Mouse (Mus musculus) limb, embryonic 14.5 days (tissue): ENCODE measurements around the gene Dand5. TPM values are rescaled to one million over a fixed set of nuclear protein-coding genes. Genes with fewer than 3 reads are reported as not detected.

ENCODE experiments used
- ATAC-seq: fragments of 200-750 bp; cut with Nextera tagmentation; 2 replicates; pipeline ENCODE4 v1.8.0; 2017; ENCODE audit warnings: low read depth, moderate number of reproducible peaks, moderate TSS enrichment; ENCODE audit not compliant: low FRiP score
- DNase-seq: peaks from one replicate; pipeline ENCODE4 v3.0.0-alpha.2; 2015; ENCODE audit warnings: low spot score
- H3K27ac ChIP-seq: fragments of 300-500 bp; sonication (generic); replicated peaks from 2 replicates; pipeline ENCODE4 v1.5.1; 2014; ENCODE audit warnings: low read depth, mild to moderate bottlenecking, low read length, moderate library complexity, mixed read lengths
- H3K27me3 ChIP-seq: fragments of 300-500 bp; sonication (generic); 2 replicates; pipeline ENCODE4 v1.6.1; 2014; ENCODE audit warnings: low read length, mixed read lengths; ENCODE audit not compliant: control insufficient read depth, insufficient read depth
- H3K36me3 ChIP-seq: fragments of 300-500 bp; sonication (generic); 2 replicates; pipeline ENCODE4 v1.6.1; 2014; ENCODE audit warnings: mild to moderate bottlenecking, low read length, moderate library complexity, mixed read lengths; ENCODE audit not compliant: control insufficient read depth, insufficient read depth
- H3K4me1 ChIP-seq: fragments of 300-500 bp; sonication (generic); 2 replicates; pipeline ENCODE4 v1.6.1; 2014; ENCODE audit warnings: antibody characterized with exemption, low read length, mixed read lengths; ENCODE audit not compliant: control insufficient read depth, insufficient read depth
- H3K4me2 ChIP-seq: fragments of 300-500 bp; sonication (generic); replicated peaks from 2 replicates; pipeline ENCODE4 v1.6.1; 2014; ENCODE audit warnings: low read depth, mild to moderate bottlenecking, low read length, moderate library complexity; ENCODE audit not compliant: severe bottlenecking
- H3K4me3 ChIP-seq: fragments of 300-500 bp; sonication (generic); replicated peaks from 2 replicates; pipeline ENCODE4 v1.5.1; 2014; ENCODE audit warnings: low read length
- H3K9ac ChIP-seq: fragments of 300-500 bp; sonication (generic); 2 replicates; pipeline ENCODE4 v1.6.1; 2014; ENCODE audit warnings: mild to moderate bottlenecking, low read depth, low read length, moderate library complexity; ENCODE audit not compliant: severe bottlenecking
- H3K9me3 ChIP-seq: fragments of 300-500 bp; sonication (generic); 2 replicates; pipeline ENCODE4 v1.6.1; 2016; ENCODE audit warnings: low read length; ENCODE audit not compliant: control insufficient read depth
- POLR2A ChIP-seq: fragments of 200-500 bp; IDR thresholded peaks from 2 replicates; pipeline ENCODE4 v1.8.0; 2012; ENCODE audit warnings: inconsistent platforms, mild to moderate bottlenecking, moderate library complexity, borderline replicate concordance; ENCODE audit not compliant: insufficient read depth, insufficient read length; ENCODE audit errors: extremely low read depth
- WGBS: fragments of 180-500 bp; shearing (Covaris S2); extraction: QIAGEN DNeasy Blood & Tissue Kit; methylation state at CpG from one replicate; pipeline ENCODE4 v1.1.7; 2014; 5-methylcytosine and 5-hydroxymethylcytosine counted together
- polyA plus RNA-seq, 2 experiments: library from polyadenylated mRNA; depleted of rRNA in 1 of 2; stranded (reverse) in 1 of 2; unstranded in 1 of 2; fragments of >200 nt; fragmentation: Nextera tagmentation in 1 of 2; extraction: Ambion mirVana in 1 of 2; gene quantifications; 2 replicates each; pipeline versions ENCODE4 v1.2.1 to v1.2.3; 2012 to 2014

Dand5 gene
- polyA plus RNA-seq, 2 experiments: 5.9 to 6.9 TPM

- H3K36me3 ChIP-seq: peaks cover 37% of the 10 kb centered on the region
- TF ChIP-seq POLR2A: 0 out of 2 replicates have a peak, but pooled peaks have one; percentile 25
- H3K9me3 ChIP-seq: no peaks in the 10 kb centered on the region
- peak; percentile 83 for ATAC-seq
- H3K27me3 ChIP-seq: peaks cover 6% of the 10 kb centered on the region; the same call in 1 of the 2 replicates
- DNase-seq: peak; percentile 87
- peak overlapping the region; percentile 91 for H3K27ac ChIP-seq
- H3K4me3 ChIP-seq: peak overlapping the region; percentile 38
- peak overlapping the region; percentile 56 for H3K9ac ChIP-seq
- peaks cover 68% of the 10 kb centered on the region for H3K4me1 ChIP-seq
- peak overlapping the region; percentile 69 for H3K4me2 ChIP-seq
- WGBS: under 1% methylated on average over 17 of the region's 19 CpGs
These were observed 48.8 kb downstream of the Dand5 start for GRCm38 (mm10) chr8:84773833-84774232.

DNA sequence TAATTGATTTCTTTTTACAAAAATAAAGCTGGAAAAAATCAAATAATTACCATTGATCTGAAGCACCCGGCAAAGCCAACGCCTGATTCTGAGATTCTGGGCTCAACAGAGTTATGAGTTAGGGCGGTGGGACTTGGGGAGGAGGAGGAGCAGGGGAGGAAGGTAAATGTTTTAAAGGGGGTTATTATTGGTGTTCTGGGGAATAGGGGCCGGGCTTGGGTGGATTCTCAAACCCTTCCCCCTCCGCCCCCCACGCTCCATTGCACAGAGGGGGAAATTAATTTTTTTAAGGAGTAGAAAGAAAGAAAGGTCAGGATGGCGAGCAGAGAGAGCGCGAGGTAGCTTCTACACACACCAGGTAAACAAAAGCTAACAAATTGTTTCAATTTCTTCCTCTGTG, 49.3 kb downstream of the Dand5 start:
- peaks cover 63% of the 10 kb centered on the region for H3K4me1 ChIP-seq
- H3K4me3 ChIP-seq: peak overlapping the region; percentile 38
- ATAC-seq (peak; percentile 39), DNase-seq (peak; percentile 74)
- peak overlapping the region; percentile 91 for H3K27ac ChIP-seq
- 1% methylated on average over 9 of the region's 9 CpGs for WGBS
- peak overlapping the region; percentile 69 for H3K4me2 ChIP-seq
- H3K36me3 ChIP-seq: peaks cover 42% of the 10 kb centered on the region
- H3K27me3 ChIP-seq: peaks cover 4% of the 10 kb centered on the region; the same call in 1 of the 2 replicates
- no peaks in the 10 kb centered on the region for H3K9me3 ChIP-seq
- no peak for TF ChIP-seq POLR2A
- H3K9ac ChIP-seq: peak overlapping the region; percentile 56

DNA sequence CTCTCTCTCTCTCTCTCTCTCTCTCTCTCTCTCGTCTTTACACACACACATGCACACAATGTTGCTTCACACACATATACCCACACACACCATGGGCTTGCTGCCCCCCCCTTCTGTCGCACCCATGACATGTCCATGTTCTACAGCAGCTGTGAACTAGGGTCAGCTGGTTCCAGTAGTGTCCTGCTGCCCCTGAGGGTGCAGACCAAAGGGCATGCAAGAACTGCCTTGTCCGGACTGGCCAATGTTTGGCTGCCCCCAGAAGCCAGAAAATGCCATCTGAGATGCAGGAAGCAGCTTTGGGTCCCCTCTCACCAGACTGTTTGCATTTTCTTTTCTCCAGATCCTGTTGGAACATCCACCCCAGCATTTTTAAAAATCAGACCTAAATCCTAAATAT, 50.0 kb downstream of the Dand5 start:
- TF ChIP-seq POLR2A: no peak
- 0 out of 2 replicates have a peak overlapping the region, but pooled peaks have one; percentile 91 for H3K27ac ChIP-seq
- H3K9ac ChIP-seq: peak overlapping the region; percentile 56; the same call in 1 of the 2 replicates
- H3K4me2 ChIP-seq: peak overlapping the region; percentile 69
- H3K27me3 ChIP-seq: no peaks in the 10 kb centered on the region
- peaks cover 57% of the 10 kb centered on the region for H3K4me1 ChIP-seq
- WGBS: 19% methylated on average over 3 of the region's 3 CpGs
- peak overlapping the region; percentile 38 for H3K4me3 ChIP-seq
- H3K9me3 ChIP-seq: no peaks in the 10 kb centered on the region
- H3K36me3 ChIP-seq: peaks cover 48% of the 10 kb centered on the region
- no peak for ATAC-seq
- no peak for DNase-seq

DNA sequence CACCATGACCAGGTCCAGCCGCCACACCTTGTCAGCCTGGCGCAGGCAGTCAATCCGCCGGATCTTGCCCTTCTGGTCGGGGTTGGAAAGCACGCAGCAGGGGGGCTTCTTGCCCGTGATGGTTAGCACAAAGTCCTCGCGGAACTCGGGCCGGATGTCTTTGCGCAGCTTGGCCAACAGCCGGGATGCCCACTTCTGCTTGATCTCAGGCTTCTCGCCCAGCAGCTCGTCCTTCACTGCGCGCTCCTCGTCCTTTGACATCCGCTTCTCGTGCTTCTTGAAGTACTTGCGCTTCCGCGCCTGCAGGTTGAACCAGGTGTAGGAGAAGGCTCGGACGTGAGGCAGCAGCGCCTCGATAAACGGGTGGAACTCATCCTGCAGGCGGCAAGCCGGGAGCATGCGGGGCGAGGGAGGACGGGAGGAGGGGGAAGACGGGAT, 50.7 kb downstream of the Dand5 start:
- Histone ChIP-seq H3K4me1 (peaks cover 54% of the 10 kb centered on the region), H3K9ac (peak overlapping the region; percentile 45), H3K4me2 (peak overlapping the region; percentile 69), H3K36me3 (peaks cover 55% of the 10 kb centered on the region), H3K27me3 (no peaks in the 10 kb centered on the region), H3K4me3 (peak overlapping the region; percentile 38), H3K27ac (no peak overlapping the region), H3K9me3 (no peaks in the 10 kb centered on the region)
- 6% methylated on average over 34 of the region's 34 CpGs for WGBS
- DNase-seq (no peak), ATAC-seq (no peak)
- no peak for TF ChIP-seq POLR2A

- Histone ChIP-seq H3K9ac (0 out of 2 replicates have a peak overlapping the region, but pooled peaks have one; percentile 45), H3K4me3 (peak overlapping the region; percentile 38), H3K4me2 (peak overlapping the region; percentile 69), H3K27me3 (no peaks in the 10 kb centered on the region), H3K9me3 (no peaks in the 10 kb centered on the region), H3K27ac (no peak overlapping the region; the same call in 1 of the 2 replicates), H3K36me3 (peaks cover 58% of the 10 kb centered on the region), H3K4me1 (peaks cover 59% of the 10 kb centered on the region)
- DNase-seq (no peak), ATAC-seq (no peak)
- WGBS: 29% methylated on average over 5 of the region's 5 CpGs
- TF ChIP-seq POLR2A: no peak
These were observed 51.5 kb downstream of the Dand5 start for GRCm38 (mm10) chr8:84771000-84771687.
